Mouse (Mus musculus) lung, adult 2 months (tissue): ENCODE results near the gene Cit.

ENCODE experiments used
- CTCF ChIP-seq: fragments of 200-500 bp; IDR thresholded peaks from 2 replicates; pipeline ENCODE4 v1.5.1; 2011; ENCODE audit warnings: mild to moderate bottlenecking, low read length, control low read depth; ENCODE audit not compliant: insufficient read depth
- POLR2A ChIP-seq: fragments of 200-500 bp; IDR thresholded peaks from 2 replicates; pipeline ENCODE4 v1.6.1; 2011; ENCODE audit warnings: low read depth, mild to moderate bottlenecking, control low read depth, low read length, borderline replicate concordance; ENCODE audit errors: extremely low read depth

DNA sequence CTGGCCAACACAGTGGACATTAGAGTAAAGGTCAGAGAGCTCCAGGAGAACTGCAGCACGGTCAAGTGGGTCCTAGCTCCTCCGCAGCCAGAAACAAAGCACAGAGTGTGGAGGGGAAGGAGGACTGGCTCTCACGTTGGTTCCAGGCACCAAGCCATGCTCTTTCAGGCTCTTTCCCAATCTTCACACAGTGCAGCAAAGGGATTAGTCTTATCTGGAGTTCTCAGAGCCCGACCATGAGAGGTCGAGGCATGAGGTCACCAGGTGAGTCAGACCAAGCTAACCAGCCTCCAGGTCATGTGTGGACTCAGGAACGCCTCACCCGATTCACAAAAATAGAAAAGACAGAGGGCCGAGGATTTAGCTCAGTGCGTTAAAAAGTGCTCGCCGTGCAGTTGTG lies 27.0 kb downstream of the Cit start:
- TF ChIP-seq POLR2A (no peak), CTCF (no peak)
